Mouse (Mus musculus): ENCODE results near the gene Trim72. TPM values are rescaled to one million over a fixed set of nuclear protein-coding genes. Genes with fewer than 3 reads are reported as not detected.
"Not testable (repeated sequence)": the region's sequence is repeated elsewhere in the genome, so short reads cannot be mapped to it uniquely, and the experiment has no call there.

The Trim72 gene
- polyA plus RNA-seq, 1 experiment from 2014 or later: not detected

GRCm38 (mm10) chr7:127999436-127999835, 4.3 kb upstream of the Trim72 start:
- Histone ChIP-seq H3K4me3 (ENCODE audit: inconsistent target) (no peak overlapping the region), H3K79me2 (ENCODE audit: inconsistent target) (no peaks in the 10 kb centered on the region), H3K27ac (no peak overlapping the region), H3K36me3 (ENCODE audit: inconsistent target) (no peaks in the 10 kb centered on the region)
- 46% methylated on average over 1 of the region's 1 CpGs for WGBS (ENCODE audit: missing documents)

- no peaks in the 10 kb centered on the region for H3K36me3 ChIP-seq (ENCODE audit: inconsistent target)
- 33% methylated on average over 1 of the region's 1 CpGs for WGBS (ENCODE audit: missing documents)
- no peak overlapping the region for H3K4me3 ChIP-seq (ENCODE audit: inconsistent target)
- no peaks in the 10 kb centered on the region for H3K79me2 ChIP-seq (ENCODE audit: inconsistent target)
- no peak overlapping the region for H3K27ac ChIP-seq
Measured at GRCm38 (mm10) chr7:128000068-128000950, 3.4 kb upstream of the Trim72 start.

DNA sequence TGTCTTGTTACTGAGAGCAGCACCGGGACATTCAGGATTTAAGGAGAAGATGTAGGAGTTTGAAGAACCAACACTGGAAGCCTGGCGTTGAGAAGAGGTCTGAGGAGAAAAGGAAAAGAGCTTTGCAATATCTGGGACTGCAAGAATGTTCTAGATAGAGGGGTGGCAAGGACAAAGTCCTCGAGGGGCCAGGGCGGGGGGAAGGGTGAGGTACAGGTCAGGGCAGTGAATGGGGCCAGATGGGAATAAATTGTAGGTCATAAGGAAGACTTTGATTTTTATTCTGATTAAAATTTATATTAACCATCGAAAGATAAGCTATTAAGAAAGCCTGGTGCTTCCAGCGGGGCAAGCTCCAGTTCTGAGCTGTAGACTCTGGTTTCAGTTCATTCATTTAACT, 651 bp upstream of the Trim72 start:
- 96% methylated on average over 6 of the region's 6 CpGs for WGBS (ENCODE audit: missing documents)
- Histone ChIP-seq H3K79me2 (ENCODE audit: inconsistent target) (no peaks in the 10 kb centered on the region), H3K36me3 (ENCODE audit: inconsistent target) (no peaks in the 10 kb centered on the region), H3K4me3 (ENCODE audit: inconsistent target) (no peak overlapping the region), H3K27ac (no peak overlapping the region)

DNA sequence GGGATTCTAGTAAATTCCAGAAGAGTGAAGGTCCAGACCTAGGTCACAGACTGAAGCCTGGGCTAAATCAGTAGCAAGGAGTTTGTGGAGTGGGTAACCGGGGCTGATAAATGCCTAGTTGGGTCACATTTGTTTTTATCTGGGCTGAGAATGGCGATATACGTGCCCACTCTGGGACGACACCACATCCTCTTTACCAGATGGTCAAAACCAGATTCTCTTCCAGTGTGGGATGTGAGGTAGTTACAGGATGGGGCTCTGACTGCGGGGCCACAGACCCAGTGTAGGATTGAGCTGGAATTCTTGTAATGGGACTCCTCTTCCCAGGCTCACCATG, 369 bp downstream of the Trim72 start:
- Histone ChIP-seq H3K36me3 (ENCODE audit: inconsistent target) (no peaks in the 10 kb centered on the region), H3K4me3 (ENCODE audit: inconsistent target) (no peak overlapping the region), H3K27ac (no peak overlapping the region), H3K79me2 (ENCODE audit: inconsistent target) (no peaks in the 10 kb centered on the region)
- WGBS (ENCODE audit: missing documents): 74% methylated on average over 5 of the region's 5 CpGs

GRCm38 (mm10) chr7:128004487-128005362, 976 bp downstream of the Trim72 start:
- Histone ChIP-seq H3K27ac (no peak overlapping the region), H3K4me3 (ENCODE audit: inconsistent target) (no peak overlapping the region), H3K36me3 (ENCODE audit: inconsistent target) (no peaks in the 10 kb centered on the region), H3K79me2 (ENCODE audit: inconsistent target) (no peaks in the 10 kb centered on the region)
- WGBS (ENCODE audit: missing documents): 91% methylated on average over 33 of the region's 35 CpGs

GRCm38 (mm10) chr7:128006193-128006592, 2.4 kb downstream of the Trim72 start:
- Histone ChIP-seq H3K27ac (no peak overlapping the region), H3K36me3 (ENCODE audit: inconsistent target) (no peaks in the 10 kb centered on the region), H3K79me2 (ENCODE audit: inconsistent target) (no peaks in the 10 kb centered on the region), H3K4me3 (ENCODE audit: inconsistent target) (no peak overlapping the region)
- WGBS (ENCODE audit: missing documents): 89% methylated on average over 6 of the region's 7 CpGs

GRCm38 (mm10) chr7:128009715-128010340, 6.1 kb downstream of the Trim72 start:
- no peak overlapping the region for H3K4me3 ChIP-seq (ENCODE audit: inconsistent target)
- no peaks in the 10 kb centered on the region for H3K36me3 ChIP-seq (ENCODE audit: inconsistent target)
- H3K27ac ChIP-seq: no peak overlapping the region
- no peaks in the 10 kb centered on the region for H3K79me2 ChIP-seq (ENCODE audit: inconsistent target)
- WGBS (ENCODE audit: missing documents): 92% methylated on average over 40 of the region's 40 CpGs

DNA sequence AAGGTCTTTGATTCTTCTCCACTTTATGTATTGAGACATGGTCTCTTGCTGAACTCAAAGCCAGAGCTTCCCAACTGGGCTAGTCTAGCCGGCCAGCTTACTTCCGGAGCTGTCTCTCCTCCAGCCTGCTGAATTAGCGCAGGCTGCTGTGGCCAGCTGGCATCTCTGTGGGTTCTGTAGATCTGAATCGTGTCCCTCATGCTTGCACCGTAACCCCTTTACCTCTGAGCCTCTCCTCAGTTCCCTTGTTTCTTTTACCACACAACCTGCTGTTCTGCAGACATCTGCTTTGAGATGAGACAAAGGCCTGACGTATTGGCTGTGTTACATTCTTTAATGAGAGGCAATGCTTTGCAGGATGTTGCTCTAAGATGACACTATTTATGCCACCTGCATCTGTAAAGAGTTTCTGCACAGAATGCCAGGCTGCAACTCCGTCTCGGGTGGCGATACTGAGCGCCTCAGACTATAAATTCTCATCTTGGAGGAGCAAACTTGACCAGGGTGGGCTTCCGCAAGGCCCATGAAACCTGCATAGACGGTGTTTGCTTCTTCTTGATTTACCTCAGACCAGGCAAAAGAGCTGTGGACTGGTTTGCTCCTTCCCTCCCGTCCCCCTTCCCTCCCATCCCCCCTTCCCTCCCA, 8.5 kb downstream of the Trim72 start:
- WGBS (ENCODE audit: missing documents): 87% methylated on average over 13 of the region's 13 CpGs
- H3K79me2 ChIP-seq (ENCODE audit: inconsistent target): no peaks in the 10 kb centered on the region
- H3K27ac ChIP-seq: no peak overlapping the region
- H3K36me3 ChIP-seq (ENCODE audit: inconsistent target): no peaks in the 10 kb centered on the region
- no peak overlapping the region for H3K4me3 ChIP-seq (ENCODE audit: inconsistent target)

DNA sequence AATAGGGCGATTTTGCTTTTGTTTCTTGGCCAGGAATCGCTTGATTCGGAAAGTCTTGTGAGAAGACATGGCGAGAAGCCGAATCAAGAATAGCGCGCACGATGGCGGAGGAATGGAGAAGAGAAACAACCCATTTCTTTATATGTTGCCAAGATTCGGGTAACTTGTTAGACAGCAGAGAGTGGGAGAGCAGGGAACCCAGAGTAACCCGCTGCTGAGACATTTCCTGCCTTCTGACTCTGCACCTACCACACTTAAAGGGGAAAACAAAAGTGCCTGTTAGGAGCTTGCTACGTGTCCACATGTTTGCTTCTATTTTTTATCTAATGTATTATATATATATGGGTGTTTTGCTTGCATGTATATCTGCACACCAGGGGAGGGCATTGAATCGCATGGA, 9.4 kb downstream of the Trim72 start:
- no peak overlapping the region for H3K27ac ChIP-seq
- no peaks in the 10 kb centered on the region for H3K79me2 ChIP-seq (ENCODE audit: inconsistent target)
- 72% methylated on average over 11 of the region's 13 CpGs for WGBS (ENCODE audit: missing documents)
- no peak overlapping the region for H3K4me3 ChIP-seq (ENCODE audit: inconsistent target)
- H3K36me3 ChIP-seq (ENCODE audit: inconsistent target): no peaks in the 10 kb centered on the region

GRCm38 (mm10) chr7:128016134-128016533, 12.4 kb downstream of the Trim72 start:
- WGBS (ENCODE audit: missing documents): 94% methylated on average over 5 of the region's 5 CpGs
- not testable (repeated sequence) for H3K36me3 ChIP-seq (ENCODE audit: inconsistent target); H3K27ac ChIP-seq; H3K79me2 ChIP-seq (ENCODE audit: inconsistent target); H3K4me3 ChIP-seq (ENCODE audit: inconsistent target)

GRCm38 (mm10) chr7:128016650-128017049, 12.9 kb downstream of the Trim72 start:
- WGBS (ENCODE audit: missing documents): 99% methylated on average over 6 of the region's 6 CpGs
- Histone ChIP-seq H3K27ac (no peak overlapping the region), H3K79me2 (ENCODE audit: inconsistent target) (no peaks in the 10 kb centered on the region), H3K36me3 (ENCODE audit: inconsistent target) (no peaks in the 10 kb centered on the region), H3K4me3 (ENCODE audit: inconsistent target) (no peak overlapping the region)

DNA sequence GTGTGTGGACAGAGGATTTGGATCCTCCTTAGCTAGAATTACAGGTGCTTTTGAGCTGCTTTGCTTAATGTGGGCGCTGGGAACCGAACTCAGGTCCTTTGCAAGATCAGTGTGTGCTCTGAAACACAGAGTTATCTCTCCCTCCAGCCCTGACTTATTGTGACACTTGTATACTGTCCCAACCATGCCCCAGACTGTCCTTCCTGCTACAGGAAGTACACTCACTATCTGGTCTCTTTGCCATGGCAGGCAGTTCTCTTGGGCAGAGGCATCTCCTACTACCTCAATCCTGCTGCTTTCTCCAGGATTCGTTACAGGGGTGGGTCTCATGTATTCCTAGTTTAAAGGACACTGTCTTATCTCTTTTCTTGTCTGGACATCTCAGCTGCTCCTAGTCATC, 14.5 kb downstream of the Trim72 start:
- H3K4me3 ChIP-seq (ENCODE audit: inconsistent target): no peak overlapping the region
- WGBS (ENCODE audit: missing documents): 86% methylated on average over 3 of the region's 3 CpGs
- no peak overlapping the region for H3K27ac ChIP-seq
- H3K79me2 ChIP-seq (ENCODE audit: inconsistent target): no peaks in the 10 kb centered on the region
- H3K36me3 ChIP-seq (ENCODE audit: inconsistent target): no peaks in the 10 kb centered on the region

- Histone ChIP-seq H3K27ac (no peak overlapping the region), H3K79me2 (ENCODE audit: inconsistent target) (no peaks in the 10 kb centered on the region), H3K4me3 (ENCODE audit: inconsistent target) (no peak overlapping the region), H3K36me3 (ENCODE audit: inconsistent target) (no peaks in the 10 kb centered on the region)
- 10% methylated on average over 2 of the region's 2 CpGs for WGBS (ENCODE audit: missing documents)
Measured at GRCm38 (mm10) chr7:128019187-128019586, 15.4 kb downstream of the Trim72 start.

DNA sequence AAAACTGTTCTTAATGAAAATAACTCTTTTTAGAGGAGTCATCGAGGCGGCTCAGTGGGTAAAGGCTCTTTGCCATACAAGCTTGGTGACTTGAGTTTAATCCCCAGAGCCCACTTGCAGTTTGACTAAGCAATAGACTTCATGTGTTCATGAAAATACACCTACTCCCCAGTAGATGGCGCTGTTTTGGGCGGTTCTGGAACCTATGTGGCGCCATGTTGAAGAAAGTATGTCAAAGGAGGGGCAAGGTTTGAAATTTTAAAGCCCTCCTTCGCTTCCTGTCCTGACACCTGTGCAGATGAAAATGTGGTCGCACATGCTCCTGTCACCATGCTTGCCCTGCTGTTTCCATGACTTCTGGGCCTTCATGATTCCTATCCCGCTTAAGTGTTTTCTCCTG, 19.2 kb downstream of the Trim72 start:
- no peak overlapping the region for H3K27ac ChIP-seq
- H3K36me3 ChIP-seq (ENCODE audit: inconsistent target): no peaks in the 10 kb centered on the region
- 74% methylated on average over 8 of the region's 8 CpGs for WGBS (ENCODE audit: missing documents)
- no peak overlapping the region for H3K4me3 ChIP-seq (ENCODE audit: inconsistent target)
- H3K79me2 ChIP-seq (ENCODE audit: inconsistent target): no peaks in the 10 kb centered on the region

Data from macrophage (primary cell).